ENCODE assay signal across 17 mouse cellular contexts in the genomic region with DNA sequence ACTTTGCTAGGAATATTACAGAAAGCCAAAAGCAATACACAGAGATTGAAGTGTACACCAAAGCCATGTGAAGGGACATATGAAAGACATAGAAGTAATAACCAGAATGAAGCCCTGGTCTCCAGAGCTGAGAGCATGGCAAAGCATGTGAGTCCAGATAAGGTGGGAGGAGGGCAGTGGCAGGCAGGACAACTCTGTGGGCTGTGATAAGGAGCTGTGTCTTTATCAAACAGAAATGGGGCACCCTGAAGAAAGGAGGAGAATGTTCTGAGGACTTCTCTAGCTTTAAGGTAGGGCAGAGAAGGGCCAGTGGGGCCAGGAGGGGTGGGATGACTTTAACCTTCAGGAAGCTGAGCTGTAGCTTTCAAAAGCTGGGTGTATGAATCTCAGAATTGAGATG. TPM values are rescaled to one million over a fixed set of nuclear protein-coding genes. Genes with fewer than 3 reads are reported as not detected.
DNase-seq lines count a peak whose midpoint lies in the region; ATAC-seq lines count a peak whose summit lies in the region.
"Had no signal": no experiment of that assay in that cellular context is flagged by ENCODE, and none has a peak within 500 bp of the region (broad histone marks: within the 10 kb centered on the region; RNA-seq: fewer than 3 reads in every experiment).

No protein-coding gene starts in this region.

- peak; percentile 75; the same call in 1 of the 2 replicates for ATAC-seq in kidney, embryonic 15.5 days (replicated peaks; ENCODE audit: low FRiP score)
- ATAC-seq in erythroid progenitor cell, adult 5-6 weeks (replicated peaks; ENCODE audit: low FRiP score, poor library complexity, severe bottlenecking), result peak; percentile 95
- peak; percentile 98 for ATAC-seq in liver, embryonic 16.5 days (ENCODE audit: low read depth)
- ATAC-seq: lung, postnatal 0 days; midbrain, embryonic 13.5 days had no signal

- H3K4me2 ChIP-seq in kidney, embryonic 15.5 days, result no peak overlapping the region
- H3K4me2 ChIP-seq in liver, embryonic 16.5 days (ENCODE audit: low read depth, low read length), result peak overlapping the region; percentile 61
- H3K4me2 ChIP-seq: limb, embryonic 12.5 days; midbrain, embryonic 13.5 days had no signal

- H3K9ac ChIP-seq in kidney, embryonic 15.5 days, result no peak overlapping the region
- peak overlapping the region; percentile 50 for H3K9ac ChIP-seq in liver, embryonic 16.5 days (ENCODE audit: low read depth, low read length)
- H3K9ac ChIP-seq: limb, embryonic 12.5 days; midbrain, embryonic 13.5 days had no signal

- H3K27ac ChIP-seq in kidney, embryonic 15.5 days, result no peak overlapping the region
- H3K27ac ChIP-seq in liver, embryonic 16.5 days (ENCODE audit: low read length), result peak overlapping the region; percentile 95
- H3K27ac ChIP-seq: limb, embryonic 12.5 days; midbrain, embryonic 13.5 days had no signal

- H3K36me3 ChIP-seq in kidney, embryonic 15.5 days, result no peaks in the 10 kb centered on the region
- H3K36me3 ChIP-seq in liver, embryonic 16.5 days (ENCODE audit: control insufficient read depth, insufficient read depth), result peaks cover 24% of the 10 kb centered on the region
- H3K36me3 ChIP-seq: limb, embryonic 12.5 days had no signal

- H3K4me3 ChIP-seq in kidney, embryonic 15.5 days (replicated peaks), result no peak overlapping the region
- H3K4me3 ChIP-seq in liver, embryonic 16.5 days (ENCODE audit: low read depth, low read length), result peak overlapping the region; percentile 35
- H3K4me3 ChIP-seq: limb, embryonic 12.5 days; midbrain, embryonic 13.5 days had no signal

- H3K9me3 ChIP-seq in kidney, embryonic 15.5 days (replicated peaks), result no peaks in the 10 kb centered on the region
- peaks cover 5% of the 10 kb centered on the region for H3K9me3 ChIP-seq in liver, embryonic 16.5 days (replicated peaks; ENCODE audit: control insufficient read depth, low read length)
- H3K9me3 ChIP-seq: midbrain, embryonic 13.5 days had no signal

- H3K4me1 ChIP-seq in kidney, embryonic 15.5 days, result no peaks in the 10 kb centered on the region
- peaks cover 68% of the 10 kb centered on the region for H3K4me1 ChIP-seq in liver, embryonic 16.5 days (ENCODE audit: control insufficient read depth, low read depth, low read length)
- H3K4me1 ChIP-seq: midbrain, embryonic 13.5 days had no signal

- no peak for DNase-seq in kidney, postnatal 4 days
- DNase-seq in Muller cell, postnatal 12 days (ENCODE audit: inconsistent ontology term), result no peak
- no peak for DNase-seq in lung, postnatal 14 days
- no peak for DNase-seq in kidney, adult 9 months
- DNase-seq: adrenal gland, postnatal 14 days; B cell, adult 2 months; cerebellum, adult 11 months; kidney, adult 11 months; kidney, postnatal 36 days; right cerebral cortex, postnatal 25 days; thymus, postnatal 25 days had no signal

- H3K27me3 ChIP-seq in kidney, embryonic 15.5 days, result no peaks in the 10 kb centered on the region
- H3K27me3 ChIP-seq in liver, embryonic 16.5 days (ENCODE audit: control insufficient read depth, insufficient read depth, low read depth, low read length), result no peaks in the 10 kb centered on the region
- H3K27me3 ChIP-seq: limb, embryonic 12.5 days; midbrain, embryonic 13.5 days had no signal

RNA-seq across cellular contexts. Expression of gene Endod1, which starts 12.0 kb away (rescaled TPM):
- 13.3 and 13.5 TPM in 2 replicates for polyA plus RNA-seq in kidney, embryonic 15.5 days (2015; fragmentation: Nextera tagmentation; extraction: Ambion mirVana)
- 149 TPM in 2 replicates for total RNA-seq in erythroid progenitor cell, adult 5-6 weeks (2015; ENCODE audit: low replicate concordance)
- total RNA-seq in erythroid progenitor cell, adult 5-6 weeks (2017; ENCODE audit: low replicate concordance), result 185 and 206 TPM in 2 replicates
- polyA plus RNA-seq in liver, embryonic 16.5 days (2015; fragmentation: Nextera tagmentation; extraction: Ambion mirVana), result 36.6 and 36.7 TPM in 2 replicates
